Mouse (Mus musculus) activated CD4-positive, CD25-positive, alpha-beta regulatory T cell (primary cell): Measurements from ENCODE around the gene Uxs1. TPM values are rescaled to one million over a fixed set of nuclear protein-coding genes. Genes with fewer than 3 reads are reported as not detected.

Experiments used
- polyA plus RNA-seq, 2 experiments: library from polyadenylated mRNA; unstranded; fragments of 100-300 nt; shearing (Covaris generic); gene quantifications; one replicate each; pipeline ENCODE4 v1.2.1; 2017

Uxs1 gene
- polyA plus RNA-seq: 10 to 100 TPM; 17.7 to 23.9 TPM

DNA sequence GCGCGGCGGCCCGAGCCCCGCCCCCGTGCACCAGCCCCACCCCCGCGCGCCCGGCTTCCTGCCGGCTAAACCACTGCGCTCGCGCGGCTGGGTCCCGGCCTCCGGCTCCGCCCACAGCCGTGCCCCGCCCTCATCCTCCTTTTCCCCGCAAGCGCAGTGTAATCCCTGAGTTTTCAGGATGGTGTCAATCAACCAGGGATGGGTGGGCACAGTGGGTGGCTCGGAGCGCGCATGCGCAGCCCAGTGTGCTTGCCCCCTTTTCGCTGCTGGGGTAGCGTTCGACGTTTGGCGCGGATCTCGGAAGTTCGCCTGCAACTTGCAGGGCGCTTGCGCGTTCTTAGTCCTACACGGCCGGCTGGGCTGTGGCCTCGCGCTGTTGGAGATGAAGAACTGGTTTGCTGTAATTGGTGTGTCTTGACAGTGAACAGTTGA, at the start of gene Uxs1:
Gene Uxs1 (minus strand): TSS at position 38 of the 432 bp plus-strand sequence.

DNA sequence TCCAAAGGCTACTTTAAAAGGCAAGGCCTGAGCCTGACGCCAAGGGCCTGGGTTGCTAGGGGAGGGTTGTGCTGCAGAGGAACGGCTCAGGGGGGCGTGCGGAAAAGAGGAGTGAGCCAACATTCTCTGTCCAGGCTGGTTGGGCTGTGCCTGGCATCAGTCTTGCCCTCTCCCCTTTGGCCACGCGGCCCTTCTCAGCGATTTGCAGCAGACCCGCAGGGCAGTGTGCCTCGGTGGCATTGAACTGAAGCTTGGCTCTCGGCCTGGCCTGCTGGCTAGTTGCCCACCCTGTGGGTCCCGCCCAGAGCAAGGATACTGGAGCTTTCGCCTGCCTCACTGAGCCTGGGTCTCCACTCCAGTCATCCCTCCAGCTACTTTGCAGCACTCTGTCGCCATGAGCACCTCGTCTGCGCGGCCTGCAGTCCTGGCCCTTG, 97.1 kb downstream of the Uxs1 start, which contains the start of gene 1500015O10Rik:
Gene 1500015O10Rik (plus strand): TSS at position 112 of the 434 bp plus-strand sequence.

Other genes with a start within 250 kb of the Uxs1 start
- not detected for gene 1500015O10Rik, start 97.2 kb downstream of the Uxs1 start, polyA plus RNA-seq
- 100 to 1,000 TPM; 117 to 183 TPM for gene Tpp2, start 105.8 kb upstream of the Uxs1 start, polyA plus RNA-seq
- gene Mettl21c, start 192.2 kb upstream of the Uxs1 start, polyA plus RNA-seq: under 1 TPM in 1 of 2 experiments, not detected in 1; 0.57 TPM
- under 1 TPM in 1 of 2 experiments, not detected in 1; 0.36 TPM for gene Gm8251, start 234.1 kb upstream of the Uxs1 start, polyA plus RNA-seq